Mouse (Mus musculus) heart, embryonic 16.5 days (tissue): ENCODE results near the gene Efr3b. TPM values are rescaled to one million over a fixed set of nuclear protein-coding genes. Genes with fewer than 3 reads are reported as not detected.

Source experiments
- ATAC-seq: fragments of 200-750 bp; cut with Nextera tagmentation; replicated peaks from 2 replicates; pipeline ENCODE4 v1.8.0; 2017; ENCODE audit warnings: moderate number of reproducible peaks; ENCODE audit not compliant: insufficient read depth, low FRiP score; ENCODE audit errors: extremely low read depth
- H3K27ac ChIP-seq: fragments of 300-500 bp; sonication (generic); 2 replicates; pipeline ENCODE4 v1.5.1; 2014; ENCODE audit warnings: mild to moderate bottlenecking, low read length, control low read depth, moderate library complexity
- H3K27me3 ChIP-seq: fragments of 300-500 bp; sonication (generic); 2 replicates; pipeline ENCODE4 v1.6.1; 2014; ENCODE audit warnings: low read length, mixed read lengths; ENCODE audit not compliant: control insufficient read depth, insufficient read depth
- H3K36me3 ChIP-seq: fragments of 300-500 bp; sonication (generic); 2 replicates; pipeline ENCODE4 v1.6.1; 2014; ENCODE audit not compliant: control insufficient read depth, insufficient read depth
- H3K4me1 ChIP-seq: fragments of 300-500 bp; sonication (generic); 2 replicates; pipeline ENCODE4 v1.6.1; 2014; ENCODE audit warnings: low read length, mixed read lengths; ENCODE audit not compliant: control insufficient read depth, insufficient read depth
- H3K4me2 ChIP-seq: fragments of 300-500 bp; sonication (generic); 2 replicates; pipeline ENCODE4 v1.6.1; 2014; ENCODE audit warnings: low read depth, mild to moderate bottlenecking, control low read depth, low read length
- H3K4me3 ChIP-seq: fragments of 300-500 bp; sonication (generic); 2 replicates; pipeline ENCODE4 v1.5.1; 2014; ENCODE audit warnings: mild to moderate bottlenecking, control low read depth, low read length
- H3K9ac ChIP-seq: fragments of 300-500 bp; sonication (generic); 2 replicates; pipeline ENCODE4 v1.6.1; 2014; ENCODE audit warnings: low read length, control low read depth
- H3K9me3 ChIP-seq: fragments of 300-500 bp; sonication (generic); replicated peaks from 2 replicates; pipeline ENCODE4 v1.6.1; 2016; ENCODE audit warnings: low read length; ENCODE audit not compliant: control insufficient read depth
- WGBS: fragments of 180-500 bp; shearing (Covaris S2); extraction: QIAGEN DNeasy Blood & Tissue Kit; methylation state at CpG from one replicate; pipeline ENCODE4 v1.1.7; 2014; 5-methylcytosine and 5-hydroxymethylcytosine counted together
- polyA plus RNA-seq: library from polyadenylated mRNA; unstranded; fragments of >200 nt; fragmentation: Nextera tagmentation; extraction: Ambion mirVana; gene quantifications from 2 replicates; pipeline ENCODE4 v1.2.1, GENCODE M21; 2015

Efr3b gene
- polyA plus RNA-seq, 1 experiment from 2014 or later: 4.6 TPM

DNA sequence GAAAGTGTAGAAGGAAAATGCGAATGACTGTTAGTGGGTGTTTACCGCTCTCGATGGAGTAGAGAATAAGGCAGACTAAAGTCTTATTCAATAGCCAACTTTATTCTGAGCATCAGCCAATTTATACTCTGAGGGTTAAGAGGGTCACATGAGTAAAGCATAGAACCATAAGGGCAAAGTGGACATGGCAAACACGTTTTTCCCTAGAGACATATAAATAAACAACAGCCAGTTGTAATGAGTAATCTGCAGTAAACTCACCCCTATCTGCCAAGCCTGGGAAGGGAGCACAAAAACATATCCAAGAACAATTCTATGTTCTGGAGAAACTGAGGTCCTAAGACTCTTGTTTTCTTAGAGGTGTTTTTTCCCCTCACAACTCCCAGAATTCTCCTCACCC is 29.8 kb upstream of the Efr3b start:
- Histone ChIP-seq H3K27me3 (no peaks in the 10 kb centered on the region), H3K36me3 (no peaks in the 10 kb centered on the region), H3K4me2 (no peak overlapping the region), H3K9ac (no peak overlapping the region), H3K4me1 (no peaks in the 10 kb centered on the region), H3K9me3 (no peaks in the 10 kb centered on the region), H3K4me3 (no peak overlapping the region), H3K27ac (no peak overlapping the region)
- no peak for ATAC-seq
- 79% methylated on average over 4 of the region's 4 CpGs for WGBS

GRCm38 (mm10) chr12:4066681-4067459 is 28.2 kb upstream of the Efr3b start:
- no peak overlapping the region for H3K4me3 ChIP-seq
- H3K4me1 ChIP-seq: no peaks in the 10 kb centered on the region
- 63% methylated on average over 6 of the region's 6 CpGs for WGBS
- H3K27ac ChIP-seq: no peak overlapping the region
- no peak overlapping the region for H3K4me2 ChIP-seq
- H3K9ac ChIP-seq: no peak overlapping the region
- H3K9me3 ChIP-seq: no peaks in the 10 kb centered on the region
- H3K27me3 ChIP-seq: no peaks in the 10 kb centered on the region
- ATAC-seq: no peak
- no peaks in the 10 kb centered on the region for H3K36me3 ChIP-seq

- 76% methylated on average over 8 of the region's 8 CpGs for WGBS
- H3K4me3 ChIP-seq: no peak overlapping the region
- no peak overlapping the region for H3K9ac ChIP-seq
- H3K27me3 ChIP-seq: no peaks in the 10 kb centered on the region
- ATAC-seq: no peak
- H3K4me2 ChIP-seq: no peak overlapping the region
- H3K27ac ChIP-seq: no peak overlapping the region
- no peaks in the 10 kb centered on the region for H3K36me3 ChIP-seq
- no peaks in the 10 kb centered on the region for H3K9me3 ChIP-seq
- no peaks in the 10 kb centered on the region for H3K4me1 ChIP-seq
These were observed 27.2 kb upstream of the Efr3b start for GRCm38 (mm10) chr12:4065944-4066343.

DNA sequence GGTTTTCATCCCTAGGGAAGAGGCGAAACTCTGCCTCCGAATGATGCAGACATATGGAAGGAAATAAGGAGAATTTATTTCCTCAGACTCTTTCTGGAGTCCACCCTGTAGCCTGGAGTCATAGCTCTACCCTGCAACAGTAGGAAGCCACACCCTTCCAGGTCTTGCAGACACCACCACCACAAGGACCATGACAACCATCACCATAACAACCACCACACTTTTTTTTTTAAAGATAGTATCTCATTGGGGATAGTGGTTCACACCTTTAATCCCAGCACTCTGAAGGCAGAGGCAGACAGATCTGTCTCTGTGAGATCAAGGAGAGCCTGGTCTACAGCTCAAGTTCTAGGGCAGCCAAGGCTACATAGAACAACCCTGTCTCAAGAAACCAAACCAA is 26.8 kb upstream of the Efr3b start:
- H3K9me3 ChIP-seq: no peaks in the 10 kb centered on the region
- no peaks in the 10 kb centered on the region for H3K27me3 ChIP-seq
- H3K9ac ChIP-seq: no peak overlapping the region
- H3K36me3 ChIP-seq: no peaks in the 10 kb centered on the region
- no peak overlapping the region for H3K4me2 ChIP-seq
- no peak for ATAC-seq
- no peak overlapping the region for H3K27ac ChIP-seq
- no peak overlapping the region for H3K4me3 ChIP-seq
- H3K4me1 ChIP-seq: no peaks in the 10 kb centered on the region
- 89% methylated on average over 2 of the region's 2 CpGs for WGBS

GRCm38 (mm10) chr12:4059683-4060082 is 21.0 kb upstream of the Efr3b start:
- Histone ChIP-seq H3K4me2 (no peak overlapping the region), H3K9me3 (no peaks in the 10 kb centered on the region), H3K36me3 (no peaks in the 10 kb centered on the region), H3K4me1 (peaks cover 7% of the 10 kb centered on the region), H3K27ac (no peak overlapping the region), H3K4me3 (no peak overlapping the region), H3K27me3 (no peaks in the 10 kb centered on the region), H3K9ac (no peak overlapping the region)
- WGBS: 90% methylated on average over 4 of the region's 4 CpGs
- no peak for ATAC-seq

DNA sequence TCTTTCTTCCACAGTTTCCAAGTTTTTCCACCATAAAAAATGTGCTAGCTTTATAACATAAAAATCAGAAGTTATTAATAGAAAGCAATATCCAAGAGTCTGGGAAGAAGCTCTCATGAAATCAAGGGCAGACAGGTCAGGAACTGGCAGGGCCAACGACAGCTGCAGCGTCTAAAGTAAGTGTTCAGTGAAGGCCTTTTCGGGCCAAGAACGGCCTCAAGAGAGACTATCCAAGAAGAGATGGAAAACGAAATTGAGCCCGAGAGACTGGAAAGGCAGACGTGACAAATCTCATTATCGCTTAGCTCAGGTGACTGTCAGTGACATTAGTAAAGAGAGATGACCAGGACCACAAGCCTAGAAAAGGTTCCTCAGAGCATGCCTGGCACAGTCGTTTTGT is 19.6 kb upstream of the Efr3b start:
- H3K27me3 ChIP-seq: peaks cover 3% of the 10 kb centered on the region; the same call in 1 of the 2 replicates
- no peaks in the 10 kb centered on the region for H3K36me3 ChIP-seq
- no peak overlapping the region for H3K4me3 ChIP-seq
- no peak overlapping the region for H3K4me2 ChIP-seq
- H3K9me3 ChIP-seq: no peaks in the 10 kb centered on the region
- H3K4me1 ChIP-seq: peaks cover 8% of the 10 kb centered on the region
- ATAC-seq: no peak
- no peak overlapping the region for H3K9ac ChIP-seq
- H3K27ac ChIP-seq: no peak overlapping the region
- WGBS: 47% methylated on average over 9 of the region's 9 CpGs

DNA sequence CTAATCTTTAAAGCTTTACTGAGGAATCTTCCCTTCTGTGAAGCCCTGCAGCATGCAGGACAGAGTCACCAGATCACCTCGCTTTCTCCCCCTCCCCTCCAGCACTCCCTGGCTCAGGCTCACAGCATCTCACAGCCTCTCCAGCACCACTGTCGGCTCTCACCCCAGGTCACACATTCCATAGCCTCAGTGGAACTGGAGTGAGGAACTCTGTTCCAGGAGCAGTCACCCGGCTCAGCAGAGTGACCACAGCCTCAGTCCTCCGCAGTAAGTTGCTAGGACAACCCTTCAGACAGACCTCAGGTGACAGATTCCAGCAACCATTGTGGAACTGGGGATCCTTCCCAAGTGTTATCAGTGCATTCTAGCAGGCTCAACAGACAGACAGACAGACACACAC is 16.1 kb upstream of the Efr3b start:
- Histone ChIP-seq H3K9ac (no peak overlapping the region), H3K9me3 (no peaks in the 10 kb centered on the region), H3K4me3 (no peak overlapping the region), H3K27me3 (peaks cover 5% of the 10 kb centered on the region; the same call in 1 of the 2 replicates), H3K4me1 (peaks cover 19% of the 10 kb centered on the region), H3K27ac (no peak overlapping the region), H3K4me2 (no peak overlapping the region), H3K36me3 (no peaks in the 10 kb centered on the region)
- 22% methylated on average over 4 of the region's 4 CpGs for WGBS
- ATAC-seq: no peak

DNA sequence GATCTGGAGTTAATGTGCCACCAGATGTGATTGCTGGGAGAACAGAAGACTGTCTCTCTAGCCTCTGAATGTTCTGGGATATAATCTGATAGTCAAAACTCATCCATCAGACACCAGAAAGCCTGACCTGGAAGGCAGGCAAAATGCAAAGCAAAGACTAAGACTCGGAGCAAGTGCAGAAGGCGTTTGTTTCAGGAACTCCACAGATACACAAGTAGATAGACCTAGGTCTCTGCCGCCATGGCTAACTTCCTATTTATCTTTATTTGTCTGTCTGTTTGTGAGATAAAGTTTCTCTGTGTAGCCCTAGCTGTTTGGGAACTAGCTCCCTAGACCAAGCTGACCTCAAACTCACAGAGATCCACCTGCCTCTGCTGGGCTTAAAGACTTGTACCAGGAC is 14.9 kb upstream of the Efr3b start:
- H3K4me1 ChIP-seq: peaks cover 19% of the 10 kb centered on the region
- ATAC-seq: no peak

GRCm38 (mm10) chr12:4050861-4051425 is 12.2 kb upstream of the Efr3b start:
- Histone ChIP-seq H3K4me1 (peaks cover 19% of the 10 kb centered on the region), H3K4me3 (no peak overlapping the region), H3K9me3 (no peaks in the 10 kb centered on the region), H3K27ac (no peak overlapping the region), H3K36me3 (no peaks in the 10 kb centered on the region), H3K27me3 (peaks cover 5% of the 10 kb centered on the region; the same call in 1 of the 2 replicates), H3K9ac (no peak overlapping the region), H3K4me2 (no peak overlapping the region)
- ATAC-seq: no peak; the same call in 1 of the 2 replicates
- 22% methylated on average over 9 of the region's 9 CpGs for WGBS

More for the DNA sequence above, 14.9 kb upstream of the Efr3b start:
- Histone ChIP-seq H3K27ac (no peak overlapping the region), H3K9me3 (no peaks in the 10 kb centered on the region), H3K27me3 (peaks cover 5% of the 10 kb centered on the region; the same call in 1 of the 2 replicates), H3K4me2 (no peak overlapping the region), H3K36me3 (no peaks in the 10 kb centered on the region), H3K4me3 (no peak overlapping the region), H3K9ac (no peak overlapping the region)
- 54% methylated on average over 3 of the region's 3 CpGs for WGBS
